Mouse (Mus musculus) embryonic fibroblast, embryonic 13.5 days (primary cell): ENCODE data around the gene Abraxas1.

Experiments used
- CTCF ChIP-seq: IDR thresholded peaks from 2 replicates; pipeline ENCODE4 v1.5.1; 2011; ENCODE audit warnings: mild to moderate bottlenecking, control low read depth, low read length, moderate library complexity, borderline replicate concordance; ENCODE audit not compliant: insufficient read depth
- POLR2A ChIP-seq: IDR thresholded peaks from 2 replicates; pipeline ENCODE4 v1.6.1; 2011; ENCODE audit warnings: low read depth, mild to moderate bottlenecking, control low read depth, low read length, moderate library complexity

GRCm38 (mm10) chr5:100845485-100845847 is 24.7 kb upstream of the Abraxas1 start, which contains the start of gene Gpat3:
- no peak for TF ChIP-seq CTCF
- no peak for TF ChIP-seq POLR2A
